Mouse (Mus musculus): Measurements from ENCODE around the gene Nr1d1.

Nr1d1 gene

GRCm38 (mm10) chr11:98774582-98775347 is at the start of gene Nr1d1:
Gene Nr1d1, minus strand, starts transcription at chr11:98775333.
- TF ChIP-seq GATA4 (IDR thresholded peaks at IDR 0.05; ENCODE audit: insufficient replicate concordance, low read length) = no peak; the same call in 1 of the 2 replicates

- TF ChIP-seq GATA4 (IDR thresholded peaks at IDR 0.05; ENCODE audit: insufficient replicate concordance, low read length) = no peak
Observed at GRCm38 (mm10) chr11:98820968-98821367, 45.8 kb upstream of the Nr1d1 start.

GRCm38 (mm10) chr11:98816706-98817239 is 41.6 kb upstream of the Nr1d1 start:
- no peak for TF ChIP-seq GATA4 (IDR thresholded peaks at IDR 0.05; ENCODE audit: insufficient replicate concordance, low read length)

- TF ChIP-seq GATA4 (IDR thresholded peaks at IDR 0.05; ENCODE audit: insufficient replicate concordance, low read length) = no peak
Observed at GRCm38 (mm10) chr11:98810686-98811085, 35.6 kb upstream of the Nr1d1 start.

GRCm38 (mm10) chr11:98809457-98810290 is 34.5 kb upstream of the Nr1d1 start:
- TF ChIP-seq GATA4 (IDR thresholded peaks at IDR 0.05; ENCODE audit: insufficient replicate concordance, low read length) = no peak

- TF ChIP-seq GATA4 (IDR thresholded peaks at IDR 0.05; ENCODE audit: insufficient replicate concordance, low read length) = no peak
Observed at GRCm38 (mm10) chr11:98808417-98808816, 33.3 kb upstream of the Nr1d1 start.

GRCm38 (mm10) chr11:98804605-98805004 is 29.5 kb upstream of the Nr1d1 start, which contains the start of gene Casc3:
Gene Casc3, plus strand, starts transcription at chr11:98804905.
- no peak for TF ChIP-seq GATA4 (IDR thresholded peaks at IDR 0.05; ENCODE audit: insufficient replicate concordance, low read length)

- TF ChIP-seq GATA4 (IDR thresholded peaks at IDR 0.05; ENCODE audit: insufficient replicate concordance, low read length) = no peak
Observed at GRCm38 (mm10) chr11:98797909-98798308, 22.8 kb upstream of the Nr1d1 start.

- no peak for TF ChIP-seq GATA4 (IDR thresholded peaks at IDR 0.05; ENCODE audit: insufficient replicate concordance, low read length)
Observed at GRCm38 (mm10) chr11:98797306-98797705, 22.2 kb upstream of the Nr1d1 start.

- TF ChIP-seq GATA4 (IDR thresholded peaks at IDR 0.05; ENCODE audit: insufficient replicate concordance, low read length) = no peak
Observed at GRCm38 (mm10) chr11:98796515-98797216, 21.5 kb upstream of the Nr1d1 start.

- no peak for TF ChIP-seq GATA4 (IDR thresholded peaks at IDR 0.05; ENCODE audit: insufficient replicate concordance, low read length)
Observed at GRCm38 (mm10) chr11:98795714-98796514, 20.8 kb upstream of the Nr1d1 start.

- no peak for TF ChIP-seq GATA4 (IDR thresholded peaks at IDR 0.05; ENCODE audit: insufficient replicate concordance, low read length)
Observed at GRCm38 (mm10) chr11:98795015-98795713, 20.0 kb upstream of the Nr1d1 start, which contains the start of gene Msl1. Gene Msl1, plus strand, starts transcription at chr11:98795516.

GRCm38 (mm10) chr11:98794469-98795014 is 19.4 kb upstream of the Nr1d1 start:
- no peak for TF ChIP-seq GATA4 (IDR thresholded peaks at IDR 0.05; ENCODE audit: insufficient replicate concordance, low read length)
